Mouse (Mus musculus) MEL (cell line): ENCODE data around the gene Agr3.

Experiments
- CTCF ChIP-seq, 3 experiments: IDR thresholded peaks in 2 of 3; conservative IDR thresholded peaks in 1 of 3; 2 replicates each; pipeline ENCODE4 v1.5.1; 2011 to 2012; ENCODE audit warnings: low read length in 3 of 3, low read depth in 2 of 3, mild to moderate bottlenecking in 2 of 3, improper control_type of control experiment in 1 of 3, inconsistent platforms in 1 of 3, mixed read lengths in 1 of 3, moderate library complexity in 1 of 3; ENCODE audit not compliant: control insufficient read depth in 1 of 3, insufficient read depth in 1 of 3, poor library complexity in 1 of 3, severe bottlenecking in 1 of 3
- MAFK ChIP-seq: IDR thresholded peaks from 2 replicates; pipeline ENCODE4 v1.6.1; 2011; ENCODE audit warnings: low read depth, mild to moderate bottlenecking, low read length, improper control_type of control experiment, borderline replicate concordance
- POLR2A ChIP-seq, 2 experiments: IDR thresholded peaks; 2 replicates each; pipeline ENCODE4 v1.6.1; 2011 to 2012; ENCODE audit warnings: low read length in 2 of 2, mild to moderate bottlenecking in 2 of 2, control low read depth in 1 of 2, improper control_type of control experiment in 1 of 2, low read depth in 1 of 2, moderate library complexity in 1 of 2; ENCODE audit not compliant: control insufficient read depth in 1 of 2, insufficient read depth in 1 of 2, poor library complexity in 1 of 2

DNA sequence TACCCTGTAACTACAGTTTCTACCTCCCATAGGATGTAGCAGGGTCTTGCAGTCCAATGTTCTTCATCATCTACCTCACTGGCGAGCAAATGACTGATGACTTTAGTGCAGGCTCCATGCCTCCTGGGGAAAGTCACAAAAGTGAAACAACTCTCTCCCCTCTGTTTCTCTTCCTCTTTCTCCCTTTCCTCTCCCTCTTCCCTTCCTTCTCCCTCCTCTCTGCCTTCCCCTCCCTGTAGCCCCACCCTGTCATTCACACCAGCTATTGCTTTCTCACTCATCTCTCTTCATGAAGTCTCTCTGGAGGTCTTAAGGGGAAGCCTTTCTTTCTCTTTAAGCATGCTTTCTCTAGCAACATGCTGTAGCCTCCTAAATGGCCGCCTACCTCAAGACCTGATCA, 34.7 kb upstream of the Agr3 start:
- no peak for TF ChIP-seq CTCF (IDR thresholded peaks at IDR 0.05 in 2 of 3, conservative IDR thresholded peaks at IDR 0.05 in 1 of 3; ENCODE audit: control insufficient read depth in 1 of 3, insufficient read depth in 1 of 3, low read depth in 2 of 3, low read length in 3 of 3, poor library complexity in 1 of 3, severe bottlenecking in 1 of 3)
- TF ChIP-seq MAFK, result no peak
- TF ChIP-seq POLR2A (IDR thresholded peaks at IDR 0.05; ENCODE audit: control insufficient read depth in 1 of 2, insufficient read depth in 1 of 2, low read depth in 1 of 2, low read length in 2 of 2, poor library complexity in 1 of 2), result no peak
